Mouse (Mus musculus) embryonic facial prominence, embryonic 14.5 days (tissue): Measurements from ENCODE around the gene Tpst1. TPM values are rescaled to one million over a fixed set of nuclear protein-coding genes. Genes with fewer than 3 reads are reported as not detected.
A peak's percentile ranks its signal among the peaks of the same experiment; 100 is the strongest.

Experiments used
- ATAC-seq: fragments of 200-750 bp; cut with Nextera tagmentation; 2 replicates; pipeline ENCODE4 v1.8.0; 2017; ENCODE audit warnings: low read depth, moderate number of reproducible peaks, moderate TSS enrichment
- DNase-seq: peaks from one replicate; pipeline ENCODE4 v3.0.0-alpha.2; 2015; ENCODE audit warnings: low spot score
- H3K27ac ChIP-seq: fragments of 300-500 bp; sonication (generic); replicated peaks from 2 replicates; pipeline ENCODE4 v1.5.1; 2014; ENCODE audit warnings: low read depth, mild to moderate bottlenecking, low read length, moderate library complexity
- H3K27me3 ChIP-seq: fragments of 300-500 bp; sonication (generic); replicated peaks from 2 replicates; pipeline ENCODE4 v1.6.1; 2014; ENCODE audit warnings: low read length; ENCODE audit not compliant: control insufficient read depth, insufficient read depth
- H3K36me3 ChIP-seq: fragments of 300-500 bp; sonication (generic); 2 replicates; pipeline ENCODE4 v1.6.1; 2014; ENCODE audit warnings: low read length, mixed read lengths; ENCODE audit not compliant: control insufficient read depth, insufficient read depth
- H3K4me1 ChIP-seq: fragments of 300-500 bp; sonication (generic); 2 replicates; pipeline ENCODE4 v1.6.1; 2014; ENCODE audit warnings: antibody characterized with exemption, low read length; ENCODE audit not compliant: control insufficient read depth, insufficient read depth
- H3K4me2 ChIP-seq: fragments of 300-500 bp; sonication (generic); 2 replicates; pipeline ENCODE4 v1.6.1; 2014; ENCODE audit warnings: low read depth, mild to moderate bottlenecking, low read length, moderate library complexity, mixed read lengths
- H3K4me3 ChIP-seq: fragments of 300-500 bp; sonication (generic); 2 replicates; pipeline ENCODE4 v1.5.1; 2014; ENCODE audit warnings: low read depth, mild to moderate bottlenecking, low read length
- H3K9ac ChIP-seq: fragments of 300-500 bp; sonication (generic); 2 replicates; pipeline ENCODE4 v1.6.1; 2014; ENCODE audit warnings: low read depth, mild to moderate bottlenecking, low read length, moderate library complexity, mixed read lengths
- H3K9me3 ChIP-seq: fragments of 300-500 bp; sonication (generic); 2 replicates; pipeline ENCODE4 v1.6.1; 2016; ENCODE audit warnings: low read length; ENCODE audit not compliant: control insufficient read depth
- WGBS: fragments of 180-500 bp; shearing (Covaris S2); extraction: QIAGEN DNeasy Blood & Tissue Kit; methylation state at CpG from one replicate; pipeline ENCODE4 v1.1.7; 2014; 5-methylcytosine and 5-hydroxymethylcytosine counted together
- polyA plus RNA-seq: library from polyadenylated mRNA; unstranded; fragments of >200 nt; fragmentation: Nextera tagmentation; extraction: Ambion mirVana; gene quantifications from 2 replicates; pipeline ENCODE4 v1.2.1, GENCODE M21; 2014

Tpst1 gene
- polyA plus RNA-seq, 1 experiment from 2014 or later = 94.0 TPM

DNA sequence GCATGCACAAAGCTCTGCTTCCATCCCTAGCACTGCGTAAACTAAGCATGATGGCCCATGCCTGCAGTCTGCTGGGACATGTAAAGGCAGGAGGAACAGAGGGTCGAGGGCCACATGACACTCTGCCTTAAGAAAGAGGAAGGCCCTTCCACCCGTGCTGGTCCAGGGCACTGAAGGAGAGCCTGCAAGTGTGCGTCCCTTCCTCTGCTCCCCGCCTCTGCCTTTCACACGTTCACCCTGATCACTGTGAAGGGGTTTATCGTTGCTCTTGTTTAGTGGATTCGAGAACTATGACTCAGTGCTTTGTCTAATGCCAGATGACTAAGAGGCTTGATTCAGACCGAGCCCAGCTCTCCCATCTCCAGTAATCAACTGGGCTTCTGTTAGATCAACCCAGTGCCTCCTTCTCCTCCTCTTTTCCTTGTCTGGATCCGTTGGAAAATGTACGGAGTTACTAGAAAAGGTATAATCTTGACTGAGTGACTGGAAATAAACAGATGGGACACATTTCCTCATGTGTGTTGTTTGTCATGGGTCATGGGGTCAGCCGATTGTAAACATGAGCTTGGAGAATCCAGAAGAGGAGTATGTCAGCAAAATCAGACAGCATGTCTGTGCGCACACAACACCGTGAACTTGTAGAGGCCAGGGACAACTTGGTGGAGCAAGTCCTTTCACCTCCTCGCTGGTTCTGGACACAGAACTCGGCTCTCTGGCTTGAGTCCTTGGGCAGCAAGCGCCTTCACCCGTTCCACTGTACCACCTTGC is 16.7 kb downstream of the Tpst1 start:
- Histone ChIP-seq H3K4me2 (no peak overlapping the region), H3K9me3 (0 out of 2 replicates have a peak, but pooled peaks cover 5% of the 10 kb centered on the region), H3K36me3 (peaks cover 30% of the 10 kb centered on the region), H3K4me3 (no peak overlapping the region), H3K9ac (no peak overlapping the region), H3K27me3 (no peaks in the 10 kb centered on the region), H3K4me1 (no peaks in the 10 kb centered on the region), H3K27ac (no peak overlapping the region)
- no peak for DNase-seq
- WGBS = 83% methylated on average over 18 of the region's 18 CpGs
- no peak for ATAC-seq

DNA sequence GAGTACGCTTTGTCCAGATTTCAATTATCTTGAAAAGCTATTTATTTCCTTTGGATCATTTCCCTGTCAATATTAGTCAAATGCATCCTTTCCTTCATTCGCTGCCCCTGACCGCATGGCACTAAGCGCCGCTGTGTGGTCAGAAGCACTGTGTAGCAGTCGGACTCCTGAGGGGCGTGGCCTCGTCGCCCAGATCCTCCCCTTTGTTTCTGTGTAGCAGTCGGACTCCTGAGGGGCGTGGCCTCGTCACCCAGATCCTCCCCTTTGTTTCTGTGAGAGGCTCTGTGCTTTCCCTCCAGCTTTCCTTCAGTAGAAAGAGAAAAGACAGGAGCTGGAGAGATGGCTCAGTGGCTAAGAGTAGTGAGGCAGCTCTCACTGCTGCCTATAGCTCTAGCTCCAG is 23.6 kb downstream of the Tpst1 start:
- ATAC-seq = 0 out of 2 replicates have a peak, but pooled peaks have one; percentile 33
- DNase-seq = peak; percentile 35
- Histone ChIP-seq H3K4me1 (no peaks in the 10 kb centered on the region), H3K9me3 (no peaks in the 10 kb centered on the region), H3K4me2 (no peak overlapping the region), H3K36me3 (peaks cover 7% of the 10 kb centered on the region), H3K27ac (no peak overlapping the region), H3K4me3 (no peak overlapping the region), H3K27me3 (no peaks in the 10 kb centered on the region), H3K9ac (no peak overlapping the region)
- WGBS = 59% methylated on average over 12 of the region's 12 CpGs

DNA sequence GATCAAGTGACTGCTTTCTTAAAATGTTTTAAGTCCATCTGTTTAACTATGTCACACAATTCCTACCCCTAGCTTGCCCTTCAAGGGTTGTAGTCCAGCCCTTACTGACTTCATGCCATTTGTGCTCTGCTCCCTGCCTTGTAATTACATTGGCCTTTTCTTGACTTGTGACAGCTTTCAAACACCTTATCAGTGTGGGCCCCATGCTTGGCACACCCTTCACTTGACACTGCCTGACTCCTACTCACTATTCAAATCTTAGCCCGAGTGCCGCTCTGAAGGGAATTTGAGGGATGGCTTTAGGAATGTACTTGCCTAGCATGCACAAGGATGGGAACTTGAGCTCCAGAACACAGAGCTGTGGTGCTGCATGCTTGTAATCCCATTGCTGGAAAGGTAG is 24.7 kb downstream of the Tpst1 start:
- no peak overlapping the region for H3K27ac ChIP-seq
- no peaks in the 10 kb centered on the region for H3K9me3 ChIP-seq
- ATAC-seq (no peak), DNase-seq (no peak)
- H3K27me3 ChIP-seq = no peaks in the 10 kb centered on the region
- H3K4me3 ChIP-seq = no peak overlapping the region
- H3K9ac ChIP-seq = no peak overlapping the region
- H3K4me1 ChIP-seq = no peaks in the 10 kb centered on the region
- 78% methylated on average over 2 of the region's 2 CpGs for WGBS
- no peak overlapping the region for H3K4me2 ChIP-seq
- H3K36me3 ChIP-seq = peaks cover 17% of the 10 kb centered on the region

DNA sequence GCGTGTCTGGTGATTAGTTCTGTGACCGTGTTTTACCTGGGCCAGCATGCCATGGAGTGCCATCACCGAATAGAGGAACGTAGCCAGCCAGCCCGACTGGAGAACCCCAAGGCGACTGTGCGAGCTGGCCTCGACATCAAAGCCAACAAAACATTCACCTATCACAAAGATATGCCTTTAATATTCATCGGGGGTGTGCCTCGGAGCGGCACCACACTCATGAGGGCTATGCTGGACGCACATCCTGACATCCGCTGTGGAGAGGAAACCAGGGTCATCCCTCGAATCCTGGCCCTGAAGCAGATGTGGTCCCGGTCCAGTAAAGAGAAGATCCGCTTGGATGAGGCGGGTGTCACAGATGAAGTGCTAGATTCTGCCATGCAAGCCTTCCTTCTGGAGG is 28.6 kb downstream of the Tpst1 start:
- DNase-seq (no peak), ATAC-seq (no peak)
- 95% methylated on average over 17 of the region's 17 CpGs for WGBS
- Histone ChIP-seq H3K36me3 (peaks cover 28% of the 10 kb centered on the region), H3K4me2 (no peak overlapping the region), H3K9ac (no peak overlapping the region), H3K4me3 (no peak overlapping the region), H3K4me1 (no peaks in the 10 kb centered on the region), H3K9me3 (no peaks in the 10 kb centered on the region), H3K27me3 (no peaks in the 10 kb centered on the region), H3K27ac (no peak overlapping the region)

DNA sequence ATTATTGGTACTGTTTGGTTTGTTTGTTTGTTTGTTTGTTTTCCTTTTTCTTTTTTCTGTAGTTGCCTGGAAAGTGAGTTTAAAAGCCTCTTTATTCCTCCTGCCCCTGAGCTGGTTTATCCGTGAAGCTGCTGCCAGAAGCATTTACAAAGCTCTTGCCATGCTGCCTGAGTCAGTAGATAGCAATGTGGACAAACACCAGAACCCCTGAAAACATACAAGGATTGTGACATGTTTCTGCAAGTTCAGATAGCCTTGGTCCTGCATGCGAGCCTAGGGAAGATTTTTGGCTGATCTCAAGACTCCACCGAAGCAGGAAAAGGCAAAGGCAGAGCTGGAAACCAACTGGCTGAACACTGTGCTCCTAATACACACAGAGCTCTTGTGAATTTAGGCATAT is 36.2 kb downstream of the Tpst1 start:
- H3K4me2 ChIP-seq = no peak overlapping the region
- no peak overlapping the region for H3K9ac ChIP-seq
- no peak overlapping the region for H3K27ac ChIP-seq
- ATAC-seq (no peak), DNase-seq (no peak)
- WGBS = 78% methylated on average over 3 of the region's 3 CpGs
- H3K36me3 ChIP-seq = peaks cover 30% of the 10 kb centered on the region
- H3K4me1 ChIP-seq = peaks cover 14% of the 10 kb centered on the region
- no peaks in the 10 kb centered on the region for H3K9me3 ChIP-seq
- H3K4me3 ChIP-seq = no peak overlapping the region
- H3K27me3 ChIP-seq = no peaks in the 10 kb centered on the region

DNA sequence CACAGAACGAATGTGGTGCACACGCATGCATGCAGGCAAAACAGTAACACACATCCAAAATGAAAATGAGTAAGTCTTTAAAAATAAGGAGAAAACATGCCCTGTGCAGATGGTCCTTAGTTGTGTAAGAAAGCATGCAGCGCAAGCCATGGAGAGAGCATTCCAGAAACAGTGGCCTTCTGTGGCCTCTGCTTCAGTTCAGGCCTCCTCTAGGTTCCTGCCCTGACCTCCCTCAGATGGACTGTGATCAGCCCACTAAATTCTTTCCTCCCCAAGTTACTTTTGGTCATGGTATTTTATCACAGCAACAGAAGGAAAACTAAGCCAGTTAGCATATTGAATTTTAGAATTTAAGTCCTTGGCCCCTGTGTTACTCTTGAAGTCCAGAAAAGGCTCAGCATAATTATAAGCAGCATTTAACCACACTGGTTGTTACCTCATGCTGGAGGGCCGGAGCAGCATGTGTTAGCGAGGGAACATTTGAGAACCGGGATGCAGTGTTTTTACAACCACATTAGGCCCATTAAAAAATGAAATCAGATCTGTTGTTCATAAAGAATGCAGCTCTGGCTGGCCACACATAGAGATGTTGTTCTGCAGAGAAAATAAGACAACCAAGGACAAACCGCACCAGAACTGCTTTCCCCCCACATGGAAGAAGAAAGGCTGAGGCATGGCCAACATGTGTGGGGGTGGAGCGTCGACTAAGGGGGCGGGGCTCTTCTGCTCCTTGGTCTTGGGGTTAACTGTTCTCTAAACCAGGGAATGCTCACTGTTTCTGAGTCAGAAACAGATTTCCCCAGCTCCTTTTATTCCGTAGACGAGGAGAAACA is 37.7 kb downstream of the Tpst1 start:
- Histone ChIP-seq H3K27ac (peak overlapping the region; percentile 75), H3K36me3 (peaks cover 32% of the 10 kb centered on the region), H3K4me3 (no peak overlapping the region), H3K27me3 (no peaks in the 10 kb centered on the region), H3K4me1 (peaks cover 18% of the 10 kb centered on the region), H3K9ac (no peak overlapping the region), H3K9me3 (no peaks in the 10 kb centered on the region), H3K4me2 (no peak overlapping the region)
- DNase-seq = peak; percentile 69
- ATAC-seq = peak; percentile 60; the same call in 1 of the 2 replicates
- WGBS = 56% methylated on average over 12 of the region's 12 CpGs

DNA sequence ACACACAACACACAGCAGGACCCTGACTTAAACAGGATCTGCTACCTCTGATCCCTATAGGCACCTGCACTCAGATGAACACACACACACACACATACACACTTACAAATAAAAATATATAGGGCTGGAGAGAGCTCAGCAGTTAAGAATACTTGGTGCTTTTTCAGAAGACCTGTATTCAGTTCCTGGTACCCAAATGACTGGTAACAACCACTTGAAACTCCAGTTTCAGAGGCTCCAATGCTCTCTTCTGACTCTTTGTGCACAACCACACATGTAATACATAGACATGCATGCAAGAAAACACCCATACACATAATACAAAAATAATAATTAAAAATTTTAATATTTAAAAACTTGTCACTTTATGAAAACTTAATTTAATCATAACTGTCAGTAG is 39.5 kb downstream of the Tpst1 start:
- Histone ChIP-seq H3K27me3 (no peaks in the 10 kb centered on the region), H3K4me2 (no peak overlapping the region), H3K9me3 (no peaks in the 10 kb centered on the region), H3K9ac (no peak overlapping the region), H3K4me3 (no peak overlapping the region), H3K4me1 (peaks cover 23% of the 10 kb centered on the region), H3K36me3 (peaks cover 37% of the 10 kb centered on the region), H3K27ac (no peak overlapping the region)
- DNase-seq = no peak
- ATAC-seq = no peak

DNA sequence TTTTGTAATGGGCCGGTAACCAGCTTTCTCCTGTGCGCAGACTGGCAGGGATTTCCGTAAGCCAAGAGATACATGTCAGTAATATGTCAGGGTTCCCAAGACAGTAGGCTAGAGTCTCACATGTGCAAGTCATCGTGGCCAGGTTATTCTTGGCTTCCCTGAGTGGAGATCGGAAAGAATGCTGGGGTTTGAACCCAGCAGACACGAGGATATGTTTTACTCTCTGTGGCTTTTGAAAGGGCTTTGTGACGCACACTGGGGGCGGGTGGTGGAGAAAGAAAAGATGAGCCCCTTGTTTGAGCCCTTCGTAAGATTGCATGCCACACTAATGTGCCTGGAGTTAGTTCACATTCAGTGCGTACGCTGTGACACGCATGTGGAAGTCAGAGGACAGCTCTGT is 43.0 kb downstream of the Tpst1 start:
- Histone ChIP-seq H3K4me1 (peaks cover 31% of the 10 kb centered on the region), H3K9ac (0 out of 2 replicates have a peak overlapping the region, but pooled peaks have one; percentile 9)
- no peak for ATAC-seq

More for the DNA sequence above, 43.0 kb downstream of the Tpst1 start:
- H3K27ac ChIP-seq = peak overlapping the region; percentile 86
- H3K9me3 ChIP-seq = no peaks in the 10 kb centered on the region
- 67% methylated on average over 12 of the region's 12 CpGs for WGBS
- peaks cover 18% of the 10 kb centered on the region for H3K36me3 ChIP-seq
- peak; percentile 50 for DNase-seq
- no peak overlapping the region for H3K4me3 ChIP-seq
- no peaks in the 10 kb centered on the region for H3K27me3 ChIP-seq
- no peak overlapping the region for H3K4me2 ChIP-seq
